ENCODE assay signal across 8 mouse cellular contexts in genomic region chr2:113847678-113848244, GRCm38 (mm10). TPM values are rescaled to one million over a fixed set of nuclear protein-coding genes. Genes with fewer than 3 reads are reported as not detected.
DNase-seq lines count a peak whose midpoint lies in the region; ATAC-seq and TF ChIP-seq lines count a peak whose summit lies in the region.

No protein-coding gene starts in this region.

- peak overlapping the region; percentile 68 for H3K9ac ChIP-seq in hindbrain, embryonic 12.5 days
- H3K9ac ChIP-seq in liver, embryonic 16.5 days (ENCODE audit: low read depth, low read length): peak overlapping the region; percentile 95

- no peaks in the 10 kb centered on the region for H3K9me3 ChIP-seq in hindbrain, embryonic 12.5 days (replicated peaks)
- H3K9me3 ChIP-seq in liver, embryonic 16.5 days (replicated peaks; ENCODE audit: control insufficient read depth, low read length): no peaks in the 10 kb centered on the region

- DNase-seq in cerebellum, adult 2 months: no peak
- DNase-seq in spleen, postnatal 10 days (ENCODE audit: low spot score in 2 of 2): peak; percentile 16 to 61
- no peak for DNase-seq in spleen, postnatal 4 days (ENCODE audit: low spot score in 2 of 2)
- peak; percentile 47 for DNase-seq in testis, postnatal 10 days (ENCODE audit: low spot score)
- no peak for DNase-seq in frontal cortex, postnatal 14 days (ENCODE audit: low spot score in 2 of 2)

- WGBS in cerebellum, adult 2 months: under 1% methylated on average over 24 of the region's 24 CpGs
- under 1% methylated on average over 24 of the region's 24 CpGs for WGBS in hindbrain, embryonic 12.5 days
- under 1% methylated on average over 24 of the region's 24 CpGs for WGBS in liver, embryonic 16.5 days (ENCODE audit: insufficient replicate concordance)

- ATAC-seq in cerebellum, adult (ENCODE audit: insufficient number of reproducible peaks, low FRiP score, low TSS enrichment): no peak
- 0 out of 2 replicates have a peak, but pooled peaks have one; percentile 6 for ATAC-seq in hindbrain, embryonic 12.5 days (ENCODE audit: low FRiP score)
- ATAC-seq in liver, embryonic 16.5 days (ENCODE audit: low read depth): no peak; the same call in 1 of the 2 replicates

- no peaks in the 10 kb centered on the region for H3K36me3 ChIP-seq in hindbrain, embryonic 12.5 days
- H3K36me3 ChIP-seq in liver, embryonic 16.5 days (ENCODE audit: control insufficient read depth, insufficient read depth): peaks cover 11% of the 10 kb centered on the region

- peak overlapping the region; percentile 45 for H3K4me3 ChIP-seq in cerebellum, adult 2 months (replicated peaks; ENCODE audit: insufficient read depth, low read depth, low read length)
- H3K4me3 ChIP-seq in hindbrain, embryonic 12.5 days: peak overlapping the region; percentile 75
- peak overlapping the region; percentile 96 for H3K4me3 ChIP-seq in liver, embryonic 16.5 days (ENCODE audit: low read depth, low read length)

- no peak overlapping the region for H3K27ac ChIP-seq in cerebellum, adult 2 months (ENCODE audit: insufficient read depth, low read length)
- H3K27ac ChIP-seq in hindbrain, embryonic 12.5 days: no peak overlapping the region; the same call in 1 of the 2 replicates
- H3K27ac ChIP-seq in liver, embryonic 16.5 days (ENCODE audit: low read length): peak overlapping the region; percentile 95

- TF ChIP-seq POLR2A in cerebellum, adult 2 months (IDR thresholded peaks at IDR 0.05; ENCODE audit: borderline replicate concordance, insufficient read depth, low read length): no peak

- H3K4me1 ChIP-seq in cerebellum, adult 2 months (ENCODE audit: control insufficient read depth, insufficient read depth, low read length): no peaks in the 10 kb centered on the region
- H3K4me1 ChIP-seq in hindbrain, embryonic 12.5 days: peaks cover 24% of the 10 kb centered on the region
- H3K4me1 ChIP-seq in liver, embryonic 16.5 days (ENCODE audit: control insufficient read depth, low read depth, low read length): peaks cover 18% of the 10 kb centered on the region

- TF ChIP-seq CTCF in cerebellum, adult 2 months (IDR thresholded peaks at IDR 0.05; ENCODE audit: borderline replicate concordance, insufficient read depth, low read depth, low read length): no peak

- peak overlapping the region; percentile 87 for H3K4me2 ChIP-seq in hindbrain, embryonic 12.5 days (replicated peaks)
- H3K4me2 ChIP-seq in liver, embryonic 16.5 days (ENCODE audit: low read depth, low read length): peak overlapping the region; percentile 87

- H3K27me3 ChIP-seq in cerebellum, adult 2 months (ENCODE audit: control insufficient read depth, insufficient read depth, low read length): no peaks in the 10 kb centered on the region
- H3K27me3 ChIP-seq in hindbrain, embryonic 12.5 days: no peaks in the 10 kb centered on the region
- H3K27me3 ChIP-seq in liver, embryonic 16.5 days (ENCODE audit: control insufficient read depth, insufficient read depth, low read depth, low read length): no peaks in the 10 kb centered on the region

RNA-seq across cellular contexts. Expression of gene Arhgap11a, which starts 0.7 kb away (rescaled TPM):
- 1.8 and 1.9 TPM in 2 replicates for polyA plus RNA-seq in cerebellum, adult 2 months (2012; rRNA removed)
- polyA plus RNA-seq in hindbrain, embryonic 12.5 days (2016; fragmentation: Nextera tagmentation; extraction: Ambion mirVana): 40.0 and 42.7 TPM in 2 replicates
- 17.0 and 17.7 TPM in 2 replicates for polyA plus RNA-seq in liver, embryonic 16.5 days (2015; fragmentation: Nextera tagmentation; extraction: Ambion mirVana)

RNA-seq across cellular contexts. Expression of gene Scg5, which starts 18.8 kb away (rescaled TPM):
- 331 and 341 TPM in 2 replicates for polyA plus RNA-seq in cerebellum, adult 2 months (2012; rRNA removed)
- polyA plus RNA-seq in hindbrain, embryonic 12.5 days (2016; fragmentation: Nextera tagmentation; extraction: Ambion mirVana): 74.5 and 80.9 TPM in 2 replicates
- 0.20 TPM in 1 of 2 replicates, not detected in the other for polyA plus RNA-seq in liver, embryonic 16.5 days (2015; fragmentation: Nextera tagmentation; extraction: Ambion mirVana)

Comparison
In these comparisons a context has a peak if more than half of its experiments do, and no peak if none do; other contexts are left out.
1. DNase-seq: peak in spleen, postnatal 10 days (2 of 2) and testis, postnatal 10 days (single experiment); none in cerebellum, adult 2 months (0 of 2), spleen, postnatal 4 days (0 of 2) and frontal cortex, postnatal 14 days (0 of 2).
2. H3K4me3 ChIP-seq: peak in every context shown above with its lines; median percentile 96 in liver, embryonic 16.5 days; 75 in hindbrain, embryonic 12.5 days; 45 in cerebellum, adult 2 months.
3. RNA of gene Scg5, which starts 18.8 kb away (polyA plus RNA-seq): 331 to 341 TPM in cerebellum, adult 2 months and 74.5 to 80.9 TPM in hindbrain, embryonic 12.5 days; 0.20 TPM in liver, embryonic 16.5 days; every median in the first group is over 10 times any median in the second.